Mouse (Mus musculus) megakaryocyte-erythroid progenitor cell, adult 5-6 weeks (primary cell): ENCODE measurements at regions not wholly inside any gene's neighbourhood (a gene's known extent, or its start where the extent isn't known, plus 50 kb on each side); places are given as distances from the start of the nearest gene placed in this dataset.

Experiments
- ATAC-seq: replicated peaks from 2 replicates; pipeline ENCODE4 v1.8.0; 2016; ENCODE audit warnings: mild to moderate bottlenecking, inconsistent platforms; ENCODE audit not compliant: severe bottlenecking, poor library complexity, low FRiP score, low TSS enrichment

- no peak for ATAC-seq
Measured at GRCm38 (mm10) chrX:99602268-99602885, 131.3 kb upstream of the Pja1 start.

GRCm38 (mm10) chrX:99595493-99595892 lies 124.4 kb upstream of the Pja1 start:
- ATAC-seq: no peak

GRCm38 (mm10) chrX:99593872-99594487 lies 122.9 kb upstream of the Pja1 start:
- peak; percentile 72 for ATAC-seq

- 0 out of 2 replicates have a peak, but pooled peaks have one; percentile 25 for ATAC-seq
Measured at GRCm38 (mm10) chrX:99592980-99593379, 121.9 kb upstream of the Pja1 start.

- no peak for ATAC-seq
Measured at GRCm38 (mm10) chrX:99587284-99587683, 116.2 kb upstream of the Pja1 start.

- no peak for ATAC-seq
Measured at GRCm38 (mm10) chrX:99586282-99586681, 115.2 kb upstream of the Pja1 start.

- ATAC-seq: no peak
Measured at GRCm38 (mm10) chrX:99585703-99586102, 114.6 kb upstream of the Pja1 start.

- ATAC-seq: no peak
Measured at GRCm38 (mm10) chrX:99582611-99583010, 111.5 kb upstream of the Pja1 start.

GRCm38 (mm10) chrX:99581632-99582466 lies 110.8 kb upstream of the Pja1 start:
- ATAC-seq: no peak

GRCm38 (mm10) chrX:99579206-99579605 lies 108.1 kb upstream of the Pja1 start:
- no peak for ATAC-seq

GRCm38 (mm10) chrX:99578796-99579195 lies 107.7 kb upstream of the Pja1 start:
- no peak for ATAC-seq

- ATAC-seq: no peak
Measured at GRCm38 (mm10) chrX:99575105-99575504, 104.0 kb upstream of the Pja1 start.

GRCm38 (mm10) chrX:99574441-99575103 lies 103.5 kb upstream of the Pja1 start:
- peak; percentile 47; the same call in 1 of the 2 replicates for ATAC-seq

- no peak for ATAC-seq
Measured at GRCm38 (mm10) chrX:99570161-99570560, 99.1 kb upstream of the Pja1 start.

GRCm38 (mm10) chrX:99568244-99568643 lies 97.2 kb upstream of the Pja1 start:
- ATAC-seq: no peak

- no peak for ATAC-seq
Measured at GRCm38 (mm10) chrX:99567367-99568164, 96.5 kb upstream of the Pja1 start.

GRCm38 (mm10) chrX:99561995-99562394 lies 90.9 kb upstream of the Pja1 start:
- ATAC-seq: no peak

- no peak for ATAC-seq
Measured at GRCm38 (mm10) chrX:99560699-99561098, 89.6 kb upstream of the Pja1 start.

- no peak for ATAC-seq
Measured at GRCm38 (mm10) chrX:99556876-99557354, 85.8 kb upstream of the Pja1 start.
